Mouse (Mus musculus): ENCODE data around the gene Sel1l. TPM values are rescaled to one million over a fixed set of nuclear protein-coding genes. Genes with fewer than 3 reads are reported as not detected.

Gene Sel1l
- polyA plus RNA-seq, 1 experiment from 2014 or later, result 86.7 TPM

GRCm38 (mm10) chr12:91815552-91815951 lies 33.4 kb downstream of the Sel1l start:
- no peaks in the 10 kb centered on the region for H3K9me3 ChIP-seq (replicated peaks)
- whole genome bisulfite sequencing, result 96% methylated on average over 11 of the region's 11 CpGs
- H3K36me3 ChIP-seq, result peaks cover 88% of the 10 kb centered on the region
- no peak overlapping the region for H3K4me2 ChIP-seq
- H3K4me3 ChIP-seq (replicated peaks), result no peak overlapping the region
- H3K27me3 ChIP-seq, result no peaks in the 10 kb centered on the region
- no peaks in the 10 kb centered on the region for H3K4me1 ChIP-seq
- H3K9ac ChIP-seq, result no peak overlapping the region
- H3K27ac ChIP-seq, result no peak overlapping the region
- ATAC-seq (replicated peaks; ENCODE audit: low FRiP score), result no peak; the same call in 1 of the 2 replicates

- H3K27ac ChIP-seq, result no peak overlapping the region
- H3K9ac ChIP-seq, result no peak overlapping the region
- H3K36me3 ChIP-seq, result peaks cover 70% of the 10 kb centered on the region
- no peaks in the 10 kb centered on the region for H3K27me3 ChIP-seq
- WGBS, result 92% methylated on average over 8 of the region's 8 CpGs
- ATAC-seq (replicated peaks; ENCODE audit: low FRiP score), result no peak
- H3K4me1 ChIP-seq, result no peaks in the 10 kb centered on the region
- H3K4me3 ChIP-seq (replicated peaks), result no peak overlapping the region
- H3K4me2 ChIP-seq, result no peak overlapping the region
- no peaks in the 10 kb centered on the region for H3K9me3 ChIP-seq (replicated peaks)
These were observed 40.0 kb downstream of the Sel1l start for GRCm38 (mm10) chr12:91808911-91809310.

- H3K36me3 ChIP-seq, result peaks cover 58% of the 10 kb centered on the region
- H3K27me3 ChIP-seq, result no peaks in the 10 kb centered on the region
- no peak overlapping the region for H3K4me3 ChIP-seq (replicated peaks)
- no peak overlapping the region for H3K27ac ChIP-seq
- no peak for ATAC-seq (replicated peaks; ENCODE audit: low FRiP score)
- no peaks in the 10 kb centered on the region for H3K9me3 ChIP-seq (replicated peaks)
- 73% methylated on average over 6 of the region's 6 CpGs for WGBS
- no peak overlapping the region for H3K4me2 ChIP-seq
- H3K9ac ChIP-seq, result no peak overlapping the region
- H3K4me1 ChIP-seq, result no peaks in the 10 kb centered on the region
These were observed 41.2 kb downstream of the Sel1l start for GRCm38 (mm10) chr12:91807761-91808160.

GRCm38 (mm10) chr12:91807095-91807494 lies 41.9 kb downstream of the Sel1l start:
- H3K9ac ChIP-seq, result no peak overlapping the region
- H3K4me2 ChIP-seq, result no peak overlapping the region
- H3K36me3 ChIP-seq, result peaks cover 51% of the 10 kb centered on the region
- no peaks in the 10 kb centered on the region for H3K4me1 ChIP-seq
- no peak for ATAC-seq (replicated peaks; ENCODE audit: low FRiP score)
- H3K27ac ChIP-seq, result no peak overlapping the region
- 88% methylated on average over 11 of the region's 11 CpGs for WGBS
- H3K4me3 ChIP-seq (replicated peaks), result no peak overlapping the region
- H3K27me3 ChIP-seq, result no peaks in the 10 kb centered on the region
- no peaks in the 10 kb centered on the region for H3K9me3 ChIP-seq (replicated peaks)

GRCm38 (mm10) chr12:91804262-91804661 lies 44.7 kb downstream of the Sel1l start:
- Histone ChIP-seq H3K9ac (no peak overlapping the region), H3K9me3 (replicated peaks) (no peaks in the 10 kb centered on the region), H3K27me3 (no peaks in the 10 kb centered on the region), H3K36me3 (peaks cover 23% of the 10 kb centered on the region), H3K4me2 (no peak overlapping the region), H3K4me3 (replicated peaks) (no peak overlapping the region), H3K4me1 (no peaks in the 10 kb centered on the region), H3K27ac (no peak overlapping the region)
- WGBS, result 59% methylated on average over 3 of the region's 3 CpGs
- ATAC-seq (replicated peaks; ENCODE audit: low FRiP score), result no peak

- H3K9me3 ChIP-seq (replicated peaks), result no peaks in the 10 kb centered on the region
- H3K4me1 ChIP-seq, result no peaks in the 10 kb centered on the region
- H3K27me3 ChIP-seq, result no peaks in the 10 kb centered on the region
- no peak overlapping the region for H3K4me2 ChIP-seq
- ATAC-seq (replicated peaks; ENCODE audit: low FRiP score), result no peak
- peaks cover 14% of the 10 kb centered on the region for H3K36me3 ChIP-seq
- H3K9ac ChIP-seq, result no peak overlapping the region
- no peak overlapping the region for H3K27ac ChIP-seq
- WGBS, result 88% methylated on average over 13 of the region's 13 CpGs
- no peak overlapping the region for H3K4me3 ChIP-seq (replicated peaks)
These were observed 45.6 kb downstream of the Sel1l start for GRCm38 (mm10) chr12:91803207-91803932.

GRCm38 (mm10) chr12:91802586-91803206 lies 46.3 kb downstream of the Sel1l start:
- Histone ChIP-seq H3K9me3 (replicated peaks) (no peaks in the 10 kb centered on the region), H3K27ac (no peak overlapping the region), H3K9ac (no peak overlapping the region), H3K36me3 (peaks cover 7% of the 10 kb centered on the region), H3K4me1 (no peaks in the 10 kb centered on the region), H3K27me3 (no peaks in the 10 kb centered on the region), H3K4me3 (replicated peaks) (no peak overlapping the region), H3K4me2 (no peak overlapping the region)
- no peak for ATAC-seq (replicated peaks; ENCODE audit: low FRiP score)
- WGBS, result 89% methylated on average over 12 of the region's 12 CpGs

GRCm38 (mm10) chr12:91800861-91801385 lies 48.0 kb downstream of the Sel1l start:
- H3K4me3 ChIP-seq (replicated peaks), result no peak overlapping the region
- ATAC-seq (replicated peaks; ENCODE audit: low FRiP score), result no peak
- WGBS, result 72% methylated on average over 6 of the region's 6 CpGs
- H3K9me3 ChIP-seq (replicated peaks), result no peaks in the 10 kb centered on the region
- H3K4me1 ChIP-seq, result no peaks in the 10 kb centered on the region
- no peak overlapping the region for H3K4me2 ChIP-seq
- H3K27ac ChIP-seq, result no peak overlapping the region
- H3K27me3 ChIP-seq, result no peaks in the 10 kb centered on the region
- H3K36me3 ChIP-seq, result no peaks in the 10 kb centered on the region
- H3K9ac ChIP-seq, result no peak overlapping the region

GRCm38 (mm10) chr12:91799821-91800335 lies 49.1 kb downstream of the Sel1l start:
- no peak overlapping the region for H3K4me3 ChIP-seq (replicated peaks)
- WGBS, result 76% methylated on average over 12 of the region's 12 CpGs
- H3K9ac ChIP-seq, result no peak overlapping the region
- no peaks in the 10 kb centered on the region for H3K36me3 ChIP-seq
- ATAC-seq (replicated peaks; ENCODE audit: low FRiP score), result no peak
- H3K27me3 ChIP-seq, result no peaks in the 10 kb centered on the region
- no peaks in the 10 kb centered on the region for H3K9me3 ChIP-seq (replicated peaks)
- H3K4me1 ChIP-seq, result no peaks in the 10 kb centered on the region
- H3K27ac ChIP-seq, result no peak overlapping the region
- H3K4me2 ChIP-seq, result no peak overlapping the region

GRCm38 (mm10) chr12:91799379-91799773 lies 49.6 kb downstream of the Sel1l start:
- no peaks in the 10 kb centered on the region for H3K4me1 ChIP-seq
- no peak overlapping the region for H3K27ac ChIP-seq
- no peak overlapping the region for H3K4me3 ChIP-seq (replicated peaks)
- no peak overlapping the region for H3K9ac ChIP-seq
- ATAC-seq (replicated peaks; ENCODE audit: low FRiP score), result no peak
- no peaks in the 10 kb centered on the region for H3K36me3 ChIP-seq
- H3K9me3 ChIP-seq (replicated peaks), result no peaks in the 10 kb centered on the region
- 19% methylated on average over 6 of the region's 6 CpGs for WGBS
- H3K27me3 ChIP-seq, result no peaks in the 10 kb centered on the region
- H3K4me2 ChIP-seq, result no peak overlapping the region

GRCm38 (mm10) chr12:91798720-91799378 lies 50.1 kb downstream of the Sel1l start:
- H3K4me3 ChIP-seq (replicated peaks), result no peak overlapping the region
- no peak; the same call in 1 of the 2 replicates for ATAC-seq (replicated peaks; ENCODE audit: low FRiP score)
- H3K4me1 ChIP-seq, result no peaks in the 10 kb centered on the region
- H3K36me3 ChIP-seq, result no peaks in the 10 kb centered on the region
- H3K9me3 ChIP-seq (replicated peaks), result no peaks in the 10 kb centered on the region
- WGBS, result 75% methylated on average over 6 of the region's 6 CpGs
- H3K4me2 ChIP-seq, result no peak overlapping the region
- H3K9ac ChIP-seq, result no peak overlapping the region
- no peaks in the 10 kb centered on the region for H3K27me3 ChIP-seq
- no peak overlapping the region for H3K27ac ChIP-seq

GRCm38 (mm10) chr12:91796774-91797173 lies 52.2 kb downstream of the Sel1l start:
- H3K9ac ChIP-seq, result no peak overlapping the region
- no peaks in the 10 kb centered on the region for H3K36me3 ChIP-seq
- H3K27ac ChIP-seq, result no peak overlapping the region
- no peaks in the 10 kb centered on the region for H3K9me3 ChIP-seq (replicated peaks)
- H3K4me2 ChIP-seq, result no peak overlapping the region
- no peak overlapping the region for H3K4me3 ChIP-seq (replicated peaks)
- no peaks in the 10 kb centered on the region for H3K27me3 ChIP-seq
- ATAC-seq (replicated peaks; ENCODE audit: low FRiP score), result no peak
- WGBS, result 69% methylated on average over 4 of the region's 4 CpGs
- H3K4me1 ChIP-seq, result no peaks in the 10 kb centered on the region

Data from kidney, embryonic 15.5 days (tissue).